Mouse (Mus musculus): ENCODE measurements around the gene Inmt. TPM values are rescaled to one million over a fixed set of nuclear protein-coding genes. Genes with fewer than 3 reads are reported as not detected.
A peak's percentile ranks its signal among the peaks of the same experiment; 100 is the strongest.

The Inmt gene
- not detected in 2 replicates for polyA plus RNA-seq (2015; fragmentation: Nextera tagmentation; extraction: Ambion mirVana)

DNA sequence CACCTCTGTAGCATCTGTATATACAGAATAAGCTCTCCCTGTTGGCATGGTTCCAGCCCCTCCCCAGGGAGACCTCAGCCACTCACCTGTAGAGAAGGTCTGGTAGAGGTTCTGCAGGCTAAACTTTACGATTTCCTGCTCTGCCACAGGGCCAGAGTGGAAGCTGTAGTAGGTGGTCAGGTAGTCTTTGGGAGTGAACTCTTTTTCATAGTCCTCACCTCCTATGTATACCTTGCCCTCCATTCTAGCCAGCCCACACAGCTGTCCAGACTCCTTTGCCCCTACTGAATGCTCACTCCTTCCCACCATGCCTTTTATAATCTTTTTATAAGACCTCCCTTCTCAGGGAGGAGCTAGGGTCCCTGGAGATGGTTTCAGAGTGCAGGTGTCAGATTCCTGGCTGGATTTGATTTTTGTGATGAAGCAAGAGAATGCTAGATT lies at the start of gene Inmt:
Gene Inmt (minus strand): TSS at position 303 of the 441 bp plus-strand sequence.
- ATAC-seq: no peak
- H3K27me3 ChIP-seq (replicated peaks; ENCODE audit: control insufficient read depth, insufficient read depth, low read length): peaks cover 4% of the 10 kb centered on the region
- 100% methylated on average over 1 of the region's 1 CpGs for WGBS

DNA sequence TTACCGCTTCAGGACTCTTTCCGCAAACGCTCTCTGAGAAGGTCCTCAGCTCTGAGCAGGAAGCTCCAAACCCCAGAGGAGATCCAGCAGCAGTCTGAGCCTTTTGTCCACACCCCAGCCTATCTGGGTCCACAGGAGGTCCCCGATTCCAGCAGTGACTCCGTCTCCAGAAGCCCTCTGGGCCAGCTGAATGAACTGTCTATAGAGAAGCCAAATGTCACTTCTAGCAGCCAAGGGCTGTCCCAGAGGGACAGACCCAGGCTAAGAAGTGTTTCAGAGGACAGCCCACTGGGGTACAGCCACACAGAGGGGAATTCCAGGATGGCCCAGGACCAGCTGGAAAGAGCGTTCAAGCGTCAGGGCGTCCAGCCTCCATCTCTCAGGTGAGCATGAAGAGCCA lies 49.1 kb upstream of the Inmt start:
- no peaks in the 10 kb centered on the region for H3K9me3 ChIP-seq (ENCODE audit: control insufficient read depth, low read length)
- no peaks in the 10 kb centered on the region for H3K4me1 ChIP-seq (ENCODE audit: control insufficient read depth, insufficient read depth, low read depth, low read length)
- H3K27me3 ChIP-seq (replicated peaks; ENCODE audit: control insufficient read depth, insufficient read depth, low read length): no peaks in the 10 kb centered on the region
- 90% methylated on average over 8 of the region's 8 CpGs for WGBS
- no peak overlapping the region for H3K4me2 ChIP-seq (ENCODE audit: low read length)
- no peak overlapping the region for H3K4me3 ChIP-seq (ENCODE audit: low read length)
- ATAC-seq: no peak
- no peak overlapping the region for H3K9ac ChIP-seq (ENCODE audit: low read depth, low read length)
- 0 out of 2 replicates have a peak, but pooled peaks cover 7% of the 10 kb centered on the region for H3K36me3 ChIP-seq (ENCODE audit: control insufficient read depth, insufficient read depth, low read length)
- H3K27ac ChIP-seq (ENCODE audit: low read depth, low read length): no peak overlapping the region

More for the DNA sequence above, at the start of gene Inmt:
- H3K36me3 ChIP-seq (ENCODE audit: control insufficient read depth, insufficient read depth, low read length): no peaks in the 10 kb centered on the region
- H3K4me1 ChIP-seq (ENCODE audit: control insufficient read depth, insufficient read depth, low read depth, low read length): no peaks in the 10 kb centered on the region
- H3K9ac ChIP-seq (ENCODE audit: low read depth, low read length): no peak within 1 kb of the TSS
- H3K27ac ChIP-seq (ENCODE audit: low read depth, low read length): no peak within 1 kb of the TSS
- no peak within 1 kb of the TSS for H3K4me3 ChIP-seq (ENCODE audit: low read length)
- H3K4me2 ChIP-seq (ENCODE audit: low read length): no peak within 1 kb of the TSS
- no peaks in the 10 kb centered on the region for H3K9me3 ChIP-seq (ENCODE audit: control insufficient read depth, low read length)

DNA sequence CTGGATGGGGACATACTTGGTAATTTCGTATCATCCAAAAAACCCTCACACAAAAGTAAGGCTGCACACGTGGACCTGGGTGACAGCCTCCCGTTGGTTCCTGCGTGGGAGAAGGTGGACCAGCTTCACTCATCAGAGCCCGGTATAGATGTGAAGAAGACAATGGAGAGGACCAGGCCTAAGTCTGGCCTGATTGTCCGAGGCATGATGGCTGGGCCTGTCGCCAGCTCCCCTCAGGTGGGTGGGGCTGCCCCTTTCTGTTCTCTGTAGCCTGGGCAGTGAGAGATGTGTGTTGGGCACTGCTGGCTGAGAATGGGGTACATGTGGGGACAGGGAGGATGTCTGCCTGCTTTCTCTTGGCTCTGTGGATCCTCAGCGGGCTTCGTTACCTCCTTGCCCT lies 43.4 kb upstream of the Inmt start:
- no peaks in the 10 kb centered on the region for H3K9me3 ChIP-seq (ENCODE audit: control insufficient read depth, low read length)
- H3K27ac ChIP-seq (ENCODE audit: low read depth, low read length): no peak overlapping the region
- no peak overlapping the region for H3K4me2 ChIP-seq (ENCODE audit: low read length)
- no peaks in the 10 kb centered on the region for H3K27me3 ChIP-seq (replicated peaks; ENCODE audit: control insufficient read depth, insufficient read depth, low read length)
- no peaks in the 10 kb centered on the region for H3K4me1 ChIP-seq (ENCODE audit: control insufficient read depth, insufficient read depth, low read depth, low read length)
- H3K4me3 ChIP-seq (ENCODE audit: low read length): no peak overlapping the region
- H3K9ac ChIP-seq (ENCODE audit: low read depth, low read length): no peak overlapping the region
- H3K36me3 ChIP-seq (ENCODE audit: control insufficient read depth, insufficient read depth, low read length): peaks cover 5% of the 10 kb centered on the region; the same call in 1 of the 2 replicates
- ATAC-seq: no peak
- 86% methylated on average over 9 of the region's 9 CpGs for WGBS

DNA sequence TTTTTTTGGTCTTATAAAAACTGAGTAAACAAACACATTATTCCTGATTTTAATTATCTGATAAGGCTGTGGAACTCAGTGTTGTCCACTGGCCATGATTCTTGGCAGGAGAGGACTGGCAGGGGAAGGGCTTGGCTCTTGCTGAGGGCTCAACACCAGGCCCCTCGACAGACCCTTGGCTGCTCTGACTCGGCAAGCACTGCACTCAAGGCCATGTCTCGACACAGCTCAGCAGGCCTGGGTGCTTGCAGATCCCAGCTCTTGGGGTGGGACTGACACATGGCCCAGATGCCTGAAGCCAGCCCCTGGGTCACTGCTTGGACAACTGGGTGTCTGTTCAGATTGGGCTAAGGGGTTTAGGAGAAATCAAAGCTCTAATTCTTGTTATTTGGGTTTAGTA lies 39.7 kb upstream of the Inmt start:
- H3K4me3 ChIP-seq (ENCODE audit: low read length): no peak overlapping the region
- no peaks in the 10 kb centered on the region for H3K9me3 ChIP-seq (ENCODE audit: control insufficient read depth, low read length)
- peaks cover 5% of the 10 kb centered on the region; the same call in 1 of the 2 replicates for H3K36me3 ChIP-seq (ENCODE audit: control insufficient read depth, insufficient read depth, low read length)
- H3K27ac ChIP-seq (ENCODE audit: low read depth, low read length): no peak overlapping the region
- no peak for ATAC-seq
- H3K4me2 ChIP-seq (ENCODE audit: low read length): no peak overlapping the region
- no peak overlapping the region for H3K9ac ChIP-seq (ENCODE audit: low read depth, low read length)
- H3K27me3 ChIP-seq (replicated peaks; ENCODE audit: control insufficient read depth, insufficient read depth, low read length): no peaks in the 10 kb centered on the region
- no peaks in the 10 kb centered on the region for H3K4me1 ChIP-seq (ENCODE audit: control insufficient read depth, insufficient read depth, low read depth, low read length)
- 74% methylated on average over 3 of the region's 3 CpGs for WGBS

DNA sequence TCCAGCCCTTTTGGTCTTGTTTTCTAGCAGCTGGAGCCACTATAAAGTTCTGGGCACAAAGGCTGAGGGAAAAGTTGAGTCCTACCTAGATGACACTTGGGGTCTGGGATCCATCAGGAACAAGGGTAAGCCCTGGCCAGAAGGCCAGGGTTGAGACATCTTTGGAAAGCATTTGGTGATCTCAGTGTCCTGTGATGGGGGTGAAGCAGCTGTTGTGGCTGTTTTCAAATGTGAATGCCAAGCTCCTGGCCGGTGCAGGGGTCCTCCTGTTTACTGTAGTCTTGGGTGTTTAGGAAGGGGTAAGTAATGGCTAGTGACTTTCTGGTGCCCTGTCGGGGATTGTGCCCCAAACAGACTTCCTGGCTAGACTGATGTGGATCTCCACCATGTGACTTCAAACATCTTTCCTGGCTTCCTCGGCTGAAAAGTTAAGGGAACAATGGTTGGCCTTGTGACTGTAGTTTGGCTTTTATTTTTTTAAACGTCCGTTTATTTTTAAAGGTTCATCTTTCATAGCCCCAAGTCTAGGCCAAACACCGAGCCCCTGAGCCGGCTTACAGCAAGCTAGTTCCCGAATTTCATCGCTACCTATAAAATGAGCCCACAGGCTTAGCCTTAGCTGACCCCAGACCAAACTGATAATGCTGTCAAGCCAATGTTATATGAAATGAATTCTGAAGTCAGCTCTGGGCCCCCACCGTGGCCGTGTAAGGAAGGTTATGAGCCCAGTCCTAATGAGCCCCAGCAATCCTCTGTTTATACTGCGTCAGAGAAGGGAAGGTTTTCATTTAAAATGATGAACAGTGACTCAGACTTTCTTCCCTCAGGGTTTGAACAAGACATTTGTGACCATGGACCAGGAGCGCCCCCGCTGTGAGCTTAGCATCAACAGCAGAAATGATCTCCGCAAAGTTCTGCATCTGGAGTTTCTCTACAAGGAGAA lies 35.9 kb upstream of the Inmt start:
- no peak overlapping the region for H3K4me2 ChIP-seq (ENCODE audit: low read length)
- H3K27me3 ChIP-seq (replicated peaks; ENCODE audit: control insufficient read depth, insufficient read depth, low read length): no peaks in the 10 kb centered on the region
- no peak overlapping the region for H3K9ac ChIP-seq (ENCODE audit: low read depth, low read length)
- H3K4me1 ChIP-seq (ENCODE audit: control insufficient read depth, insufficient read depth, low read depth, low read length): no peaks in the 10 kb centered on the region
- H3K9me3 ChIP-seq (ENCODE audit: control insufficient read depth, low read length): no peaks in the 10 kb centered on the region
- no peak for ATAC-seq
- H3K27ac ChIP-seq (ENCODE audit: low read depth, low read length): no peak overlapping the region
- no peaks in the 10 kb centered on the region; the same call in 1 of the 2 replicates for H3K36me3 ChIP-seq (ENCODE audit: control insufficient read depth, insufficient read depth, low read length)
- 77% methylated on average over 15 of the region's 15 CpGs for WGBS
- no peak overlapping the region for H3K4me3 ChIP-seq (ENCODE audit: low read length)

DNA sequence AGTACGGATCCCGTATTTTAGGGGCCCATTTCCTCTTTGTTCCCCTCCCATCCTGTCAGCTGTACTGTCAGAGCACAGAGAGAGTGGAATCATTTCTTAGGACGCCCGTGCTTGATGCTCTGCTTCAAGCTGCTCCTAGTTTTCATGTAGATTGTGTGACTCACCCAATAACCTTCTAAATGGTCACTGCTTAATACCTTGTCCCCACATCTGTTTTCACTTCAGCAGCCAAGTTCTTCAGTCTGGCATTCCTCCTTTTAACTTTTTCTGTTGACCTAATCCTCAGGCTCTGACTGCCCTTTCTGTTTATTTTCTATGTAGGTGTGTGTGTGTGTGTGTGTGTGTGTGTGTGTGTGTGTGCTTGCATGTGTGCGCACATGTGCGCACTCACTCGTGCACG lies 32.9 kb upstream of the Inmt start:
- H3K4me1 ChIP-seq (ENCODE audit: control insufficient read depth, insufficient read depth, low read depth, low read length): peaks cover 7% of the 10 kb centered on the region; the same call in 1 of the 2 replicates
- WGBS: 85% methylated on average over 8 of the region's 8 CpGs
- H3K36me3 ChIP-seq (ENCODE audit: control insufficient read depth, insufficient read depth, low read length): no peaks in the 10 kb centered on the region
- no peak overlapping the region for H3K9ac ChIP-seq (ENCODE audit: low read depth, low read length)
- H3K27me3 ChIP-seq (replicated peaks; ENCODE audit: control insufficient read depth, insufficient read depth, low read length): no peaks in the 10 kb centered on the region
- no peak for ATAC-seq
- no peak overlapping the region for H3K4me2 ChIP-seq (ENCODE audit: low read length)
- H3K9me3 ChIP-seq (ENCODE audit: control insufficient read depth, low read length): no peaks in the 10 kb centered on the region
- H3K27ac ChIP-seq (ENCODE audit: low read depth, low read length): no peak overlapping the region
- H3K4me3 ChIP-seq (ENCODE audit: low read length): no peak overlapping the region

DNA sequence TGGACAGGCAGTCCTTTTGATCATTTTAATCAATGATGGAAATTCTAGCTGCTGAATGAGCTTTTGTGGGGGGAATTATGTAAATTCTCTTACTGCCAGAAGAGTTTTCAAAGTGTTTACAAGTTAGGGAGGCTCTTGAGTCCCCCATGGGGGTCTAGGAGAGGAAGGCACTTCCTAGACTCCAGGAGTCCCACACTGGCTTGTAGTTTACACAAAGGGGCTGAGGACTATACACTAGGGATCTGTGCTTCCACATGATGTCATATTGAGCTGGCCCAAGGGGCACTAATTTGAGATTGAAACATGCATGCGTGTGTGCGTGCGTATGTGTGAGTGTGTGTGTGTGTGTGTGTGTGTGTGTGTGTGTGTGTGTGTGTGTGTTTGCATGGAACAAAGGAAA lies 29.1 kb upstream of the Inmt start:
- Histone ChIP-seq H3K9ac (ENCODE audit: low read depth, low read length) (peak overlapping the region; percentile 66), H3K4me1 (ENCODE audit: control insufficient read depth, insufficient read depth, low read depth, low read length) (peaks cover 7% of the 10 kb centered on the region; the same call in 1 of the 2 replicates), H3K4me2 (ENCODE audit: low read length) (peak overlapping the region; percentile 74), H3K36me3 (ENCODE audit: control insufficient read depth, insufficient read depth, low read length) (no peaks in the 10 kb centered on the region), H3K4me3 (ENCODE audit: low read length) (peak overlapping the region; percentile 59), H3K9me3 (ENCODE audit: control insufficient read depth, low read length) (no peaks in the 10 kb centered on the region), H3K27ac (ENCODE audit: low read depth, low read length) (peak overlapping the region; percentile 90), H3K27me3 (replicated peaks; ENCODE audit: control insufficient read depth, insufficient read depth, low read length) (no peaks in the 10 kb centered on the region)
- WGBS: 64% methylated on average over 3 of the region's 3 CpGs
- ATAC-seq: peak; percentile 34

DNA sequence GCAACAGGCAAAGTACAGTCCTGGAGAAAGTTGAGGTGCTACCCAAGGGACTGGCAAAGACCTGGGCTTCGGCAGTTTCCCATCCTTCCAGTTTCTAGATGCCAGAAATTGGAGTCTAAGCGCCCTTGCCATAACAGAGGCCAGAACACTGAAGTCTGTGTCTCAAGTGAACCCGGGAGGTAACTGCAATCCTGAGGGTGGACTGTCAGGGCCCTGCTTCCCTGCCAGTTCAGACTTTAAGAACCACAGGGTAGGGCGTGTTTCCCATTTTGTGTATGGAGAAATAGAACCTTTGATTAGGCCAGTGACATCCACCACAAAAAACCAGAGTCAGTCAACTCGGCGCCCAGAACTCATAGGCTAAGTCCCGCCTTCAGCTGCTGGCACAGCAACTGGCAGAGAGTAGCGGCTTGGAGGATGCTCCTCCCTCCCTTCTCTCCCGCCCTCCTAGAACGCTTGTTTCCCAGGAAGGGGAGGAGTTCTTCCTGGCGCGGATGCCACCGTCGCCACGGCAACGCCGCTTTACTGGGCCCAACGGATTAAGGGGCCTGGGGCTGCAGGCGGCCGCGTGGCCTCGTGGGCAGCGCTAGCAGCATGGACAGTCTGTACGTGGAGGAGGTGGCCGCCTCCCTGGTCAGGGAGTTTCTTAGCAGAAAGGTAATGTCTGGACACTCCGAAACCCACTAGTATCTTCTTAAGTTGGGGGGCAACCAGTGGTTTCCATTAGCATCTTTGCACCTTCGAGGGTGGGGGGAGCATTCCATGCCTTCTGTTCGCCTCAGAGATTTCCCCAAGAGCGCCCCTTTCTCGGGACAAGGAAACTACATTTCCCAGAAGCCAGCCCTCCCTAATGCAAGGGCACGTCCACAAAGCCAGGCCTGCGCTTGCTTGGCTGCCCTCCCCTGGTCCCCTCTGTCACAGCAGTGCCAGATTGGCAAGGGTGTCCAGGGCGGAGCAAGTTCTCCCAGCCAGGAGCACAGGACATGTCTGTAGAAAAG lies 28.4 kb upstream of the Inmt start, which contains the start of gene Mindy4:
Gene Mindy4 (plus strand): TSS at position 471 of the 998 bp plus-strand sequence.
- peak within 1 kb of the TSS; percentile 74 for H3K4me2 ChIP-seq (ENCODE audit: low read length)
- no peaks in the 10 kb centered on the region for H3K36me3 ChIP-seq (ENCODE audit: control insufficient read depth, insufficient read depth, low read length)
- 4% methylated on average over 32 of the region's 33 CpGs for WGBS
- H3K27me3 ChIP-seq (replicated peaks; ENCODE audit: control insufficient read depth, insufficient read depth, low read length): no peaks in the 10 kb centered on the region
- H3K27ac ChIP-seq (ENCODE audit: low read depth, low read length): peak within 1 kb of the TSS; percentile 90
- peak within 1 kb of the TSS; percentile 59 for H3K4me3 ChIP-seq (ENCODE audit: low read length)
- H3K4me1 ChIP-seq (ENCODE audit: control insufficient read depth, insufficient read depth, low read depth, low read length): peaks cover 7% of the 10 kb centered on the region; the same call in 1 of the 2 replicates
- H3K9ac ChIP-seq (ENCODE audit: low read depth, low read length): peak within 1 kb of the TSS; percentile 66
- no peaks in the 10 kb centered on the region for H3K9me3 ChIP-seq (ENCODE audit: control insufficient read depth, low read length)
- ATAC-seq: peak; percentile 97

Data from hindbrain, embryonic 16.5 days (tissue).